Mouse (Mus musculus) MEL-GATA-1-ER (cell line): Measurements from ENCODE around the gene Tarsl2.

Experiments
- DNase-seq: peaks from one replicate; pipeline ENCODE4 v3.0.0-alpha.2; 2012; ENCODE audit warnings: low read depth; ENCODE audit errors: extremely low read depth

Gene Tarsl2

DNA sequence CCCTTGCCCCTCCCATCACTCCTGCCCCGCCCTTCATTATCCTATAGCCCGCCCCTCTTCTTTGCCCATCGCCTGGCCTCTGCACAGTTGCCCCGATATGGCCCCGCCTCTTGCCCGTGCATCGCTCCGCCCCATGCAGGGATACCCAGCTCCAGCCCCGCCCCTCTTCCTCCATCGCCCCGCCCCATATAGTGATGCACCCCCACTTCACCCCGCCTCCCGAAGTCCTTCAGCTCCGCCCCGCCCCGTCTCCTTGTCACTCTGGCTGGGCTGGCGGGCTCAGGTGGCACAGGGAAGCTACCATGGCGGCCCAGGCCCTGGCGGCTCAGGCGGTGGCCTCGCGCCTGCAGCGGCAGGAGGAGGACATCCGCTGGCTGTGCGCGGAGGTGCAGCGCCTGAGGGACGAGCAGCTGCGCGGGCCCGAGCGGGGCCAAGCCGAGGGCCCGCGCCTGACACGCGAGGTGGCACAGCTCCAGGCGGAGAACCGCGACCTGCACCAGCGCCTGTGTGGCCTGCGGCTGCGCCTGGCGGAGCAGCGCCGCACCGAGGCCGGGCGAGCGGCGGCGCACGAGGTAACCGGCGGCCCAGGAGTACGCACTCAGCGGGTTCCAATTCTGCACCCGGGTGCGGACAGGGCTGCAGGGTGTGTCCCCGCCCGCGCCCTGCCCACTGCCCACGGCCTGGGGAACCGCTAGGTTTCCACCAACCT, at the start of gene Tarsl2:
Gene Tarsl2, plus strand, starts transcription at position 256 of the 709 bp plus-strand sequence.
- DNase-seq, result peak; percentile 68

GRCm38 (mm10) chr7:65606124-65606523, 38.6 kb upstream of the Tarsl2 start:
- DNase-seq, result no peak

- DNase-seq, result no peak
These were observed 37.7 kb upstream of the Tarsl2 start for GRCm38 (mm10) chr7:65607003-65607402.

- DNase-seq, result no peak
These were observed 34.5 kb upstream of the Tarsl2 start for GRCm38 (mm10) chr7:65610171-65610570.

DNA sequence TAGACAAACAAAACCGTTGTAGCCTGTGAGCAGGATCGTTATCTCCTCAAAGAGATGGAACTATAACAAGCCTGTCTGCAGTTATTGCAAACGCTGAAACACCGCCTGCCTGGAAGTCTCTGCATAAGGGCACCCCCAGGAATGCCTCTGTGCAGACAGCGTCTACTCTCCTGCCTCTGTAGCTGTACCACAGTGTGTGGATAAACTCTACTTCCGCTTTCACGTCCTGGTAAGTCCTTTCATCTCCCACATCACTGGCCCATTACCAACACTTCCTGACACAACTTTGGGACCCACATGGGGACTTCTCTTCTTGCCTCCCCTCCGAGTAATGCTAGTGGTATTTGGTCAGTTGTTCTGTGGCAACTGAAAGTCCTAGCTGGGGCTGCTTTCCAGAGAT, 34.0 kb upstream of the Tarsl2 start:
- no peak for DNase-seq

DNA sequence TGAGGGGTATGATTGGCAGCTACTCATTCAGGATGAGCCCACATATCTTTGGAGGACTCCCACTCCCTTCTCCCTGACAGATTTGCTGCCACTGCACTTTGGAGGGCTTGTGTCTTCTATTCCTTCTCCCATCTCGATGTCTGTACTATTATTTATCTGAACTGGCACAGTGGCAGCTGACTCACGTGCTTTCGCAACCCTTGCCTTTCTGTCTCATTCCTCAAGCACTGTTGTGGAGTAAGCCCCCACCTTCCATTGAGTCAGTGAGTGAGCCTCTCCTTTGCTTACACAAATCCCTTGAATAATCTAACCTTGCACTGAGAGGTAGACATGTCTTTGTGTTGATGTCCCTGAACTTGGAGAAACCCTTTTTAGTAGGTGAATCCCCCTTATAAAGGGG, 33.4 kb upstream of the Tarsl2 start:
- DNase-seq, result no peak

- DNase-seq, result no peak
These were observed 31.0 kb upstream of the Tarsl2 start for GRCm38 (mm10) chr7:65613723-65614122.

- DNase-seq, result no peak
These were observed 25.9 kb upstream of the Tarsl2 start for GRCm38 (mm10) chr7:65618751-65619150.

DNA sequence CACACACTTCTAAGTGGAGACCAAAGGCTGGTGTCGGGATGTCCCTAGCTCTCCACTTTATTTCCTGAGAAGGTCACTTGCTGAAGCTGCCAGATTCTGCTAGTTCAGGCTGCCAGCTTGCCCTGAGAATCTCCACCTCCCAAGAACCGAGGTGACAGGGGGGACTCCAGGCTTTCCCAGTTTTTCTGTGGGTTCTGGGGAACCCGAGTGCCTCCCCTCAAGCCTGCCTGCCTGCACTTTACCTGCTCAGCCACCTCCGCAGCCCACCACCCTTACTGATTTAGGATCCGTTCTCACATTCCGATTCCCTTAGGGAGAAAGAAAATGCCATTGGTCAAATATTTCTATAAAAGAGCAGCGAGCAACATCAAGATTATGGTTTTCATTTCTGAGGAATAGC, 24.0 kb upstream of the Tarsl2 start:
- DNase-seq, result no peak

GRCm38 (mm10) chr7:65623330-65623729, 21.4 kb upstream of the Tarsl2 start:
- DNase-seq, result no peak

DNA sequence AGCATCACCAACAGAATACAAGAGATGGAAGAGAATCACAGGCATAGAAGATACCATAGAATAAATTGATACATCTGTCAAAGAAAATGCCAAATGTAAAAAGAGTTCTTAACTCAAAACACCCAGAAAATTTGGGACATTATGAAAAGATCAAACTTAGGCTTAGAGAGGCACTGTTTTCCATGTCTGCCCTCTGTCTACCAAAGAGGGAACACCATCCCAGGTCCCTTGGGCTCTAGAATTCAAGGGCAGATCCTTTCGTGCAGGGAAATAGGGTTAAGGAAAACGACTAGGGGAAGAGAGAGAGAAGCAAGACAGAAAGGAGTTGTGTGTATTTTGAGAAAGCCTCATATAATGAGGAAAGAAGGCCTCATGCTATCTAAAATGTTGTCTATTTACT, 19.2 kb upstream of the Tarsl2 start:
- no peak for DNase-seq

DNA sequence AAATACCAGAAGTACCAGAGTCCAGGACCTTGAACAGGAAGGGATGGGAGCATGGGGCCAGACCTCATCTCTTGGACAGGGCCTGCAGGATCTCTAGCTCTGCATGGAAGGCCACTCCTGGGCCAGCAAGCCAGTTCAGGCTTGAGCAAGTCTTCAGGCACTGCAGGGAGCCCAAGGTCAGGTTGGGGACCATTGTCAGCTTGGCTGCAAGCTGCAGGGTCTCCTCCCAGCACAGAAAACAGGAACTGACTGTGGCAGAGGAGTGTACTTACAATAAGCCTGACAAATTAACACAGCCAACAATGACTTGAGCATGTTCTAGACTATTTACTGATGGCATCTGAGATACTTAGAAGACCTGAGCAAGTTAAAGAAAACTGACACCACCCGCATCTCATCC, 14.9 kb upstream of the Tarsl2 start:
- peak; percentile 39 for DNase-seq

GRCm38 (mm10) chr7:65630661-65631060, 14.0 kb upstream of the Tarsl2 start:
- no peak for DNase-seq

GRCm38 (mm10) chr7:65635831-65636230, 8.9 kb upstream of the Tarsl2 start:
- DNase-seq, result no peak

GRCm38 (mm10) chr7:65636356-65636880, 8.3 kb upstream of the Tarsl2 start:
- DNase-seq, result no peak

- no peak for DNase-seq
These were observed 6.4 kb upstream of the Tarsl2 start for GRCm38 (mm10) chr7:65638170-65638770.

DNA sequence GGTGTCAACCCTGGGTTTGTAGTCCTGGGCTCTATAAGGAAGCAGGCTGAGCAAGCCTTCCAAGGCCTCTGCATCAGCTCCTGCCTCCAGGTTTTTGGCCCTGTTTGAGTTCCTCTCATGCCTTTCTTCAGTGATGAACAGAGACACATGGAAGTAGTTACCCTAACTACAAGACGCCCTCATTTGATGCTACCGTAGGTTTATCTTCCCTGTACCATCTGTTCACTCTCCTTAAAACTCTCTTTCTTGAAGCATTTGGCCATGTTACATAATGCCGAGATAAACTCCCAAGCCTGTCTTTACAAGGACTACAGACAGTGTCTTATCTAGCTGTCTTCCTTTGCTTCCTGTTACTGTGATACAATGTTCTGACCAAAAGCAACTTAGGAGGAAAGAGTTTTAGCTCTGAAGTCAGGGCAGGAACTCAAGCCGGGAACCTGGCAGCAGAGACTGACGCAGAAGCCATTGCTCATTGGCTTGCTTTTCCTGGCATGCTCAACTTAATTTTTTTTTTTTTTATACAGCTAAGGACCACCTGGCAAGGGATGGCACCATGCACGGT, 4.8 kb upstream of the Tarsl2 start:
- peak; percentile 99 for DNase-seq

DNA sequence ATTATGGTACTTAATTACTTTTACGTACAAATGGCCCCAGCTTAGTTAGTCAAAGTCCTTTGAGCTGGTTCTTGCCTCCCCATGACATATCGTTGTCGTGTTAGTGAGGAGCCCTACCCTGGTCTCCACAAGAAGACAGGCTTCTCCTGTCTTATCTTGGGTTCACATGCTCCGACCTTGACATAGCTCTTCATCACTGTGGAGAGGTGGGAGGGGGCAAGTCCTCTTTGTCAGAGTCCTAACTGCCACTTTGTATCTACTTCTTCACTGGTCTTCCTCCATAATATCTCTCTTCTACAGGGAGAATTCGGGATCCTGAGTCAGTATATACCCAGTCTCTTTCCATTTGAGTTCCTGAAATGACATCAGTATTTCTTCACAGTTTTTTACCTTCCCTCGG, 4.0 kb upstream of the Tarsl2 start:
- peak; percentile 88 for DNase-seq

DNA sequence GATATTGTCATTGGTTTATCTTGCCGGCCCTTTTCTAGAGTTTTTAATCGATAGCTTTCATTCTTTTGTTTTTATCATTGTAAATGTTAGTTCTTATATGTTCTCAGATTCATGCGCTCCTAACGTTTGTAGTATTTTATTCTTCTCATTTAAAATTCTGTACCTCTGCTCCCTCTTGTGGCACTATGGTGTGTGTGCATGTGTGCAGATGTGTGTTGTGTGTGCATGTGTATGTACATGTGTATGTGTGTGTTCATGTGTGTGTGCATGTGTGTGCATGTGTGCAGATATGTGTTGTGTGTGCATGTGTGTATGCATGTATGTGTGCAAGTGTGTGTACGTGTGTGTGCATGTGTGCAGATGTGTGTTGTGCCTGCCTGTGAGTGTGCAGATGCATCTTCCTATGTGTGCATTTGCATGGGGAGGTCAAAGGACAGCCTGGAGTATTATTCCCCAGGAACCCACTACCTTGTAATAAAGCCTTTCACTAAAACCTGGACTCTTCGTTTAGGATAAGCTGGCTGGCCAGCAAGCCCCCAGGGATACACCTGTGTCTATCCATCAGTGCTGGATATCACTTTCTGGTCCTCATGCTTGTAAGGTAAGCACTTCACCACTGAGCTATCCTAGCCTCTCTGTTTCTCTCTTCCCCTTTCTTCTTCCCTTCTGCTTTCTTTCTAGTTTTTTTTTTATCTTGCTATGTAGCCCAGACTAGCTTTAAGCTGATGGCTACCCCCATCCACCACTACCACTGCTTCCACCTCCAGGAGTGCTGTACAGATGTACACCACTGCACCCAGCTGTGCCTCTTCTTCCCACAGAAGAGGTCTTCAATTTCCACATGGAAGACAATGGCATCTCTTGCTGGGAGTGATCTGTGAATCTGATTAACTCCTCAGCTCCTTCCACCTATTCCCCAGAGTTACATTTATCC, 2.1 kb upstream of the Tarsl2 start:
- peak; percentile 49 for DNase-seq

- DNase-seq, result no peak
These were observed 757 bp upstream of the Tarsl2 start for GRCm38 (mm10) chr7:65643861-65644421.

DNA sequence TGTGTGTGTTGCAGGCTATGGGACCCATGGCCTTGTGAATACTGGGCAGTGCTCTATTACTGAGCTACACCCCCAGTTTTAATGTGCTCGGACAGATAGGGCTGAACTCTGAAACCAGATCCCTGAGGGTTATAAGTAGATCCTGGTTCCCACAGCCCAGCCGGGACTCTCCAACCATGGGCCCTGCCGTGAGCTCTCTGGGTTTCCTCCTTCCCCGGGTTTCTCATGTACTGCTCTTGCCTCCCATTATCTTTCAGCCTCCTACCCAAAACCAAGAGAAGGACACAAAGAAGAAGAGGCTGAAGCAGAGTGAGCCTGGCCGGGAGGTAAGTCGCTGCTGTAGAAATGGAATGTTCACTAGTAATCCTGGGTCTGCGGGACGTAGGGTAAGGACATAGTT, 1.3 kb downstream of the Tarsl2 start:
- no peak for DNase-seq
